Mouse (Mus musculus) neutrophil, adult 5-6 weeks (primary cell): ENCODE data around the gene Nhlrc3. TPM values are rescaled to one million over a fixed set of nuclear protein-coding genes. Genes with fewer than 3 reads are reported as not detected.

Experiments used
- ATAC-seq: fragments of 151-379, 151-347 bp; 2 replicates; pipeline ENCODE4 v1.8.0; 2017; ENCODE audit warnings: mild to moderate bottlenecking, moderate TSS enrichment; ENCODE audit not compliant: insufficient number of reproducible peaks, poor library complexity, low FRiP score, severe bottlenecking; ENCODE audit errors: extremely low read depth
- total RNA-seq: library from RNA; stranded (forward); fragments of 200-1000 nt; gene quantifications from 2 replicates; pipeline ENCODE4 v1.2.3, GENCODE M21; 2017

Nhlrc3 gene
- total RNA-seq, 1 experiment from 2014 or later: 18.9 TPM

GRCm38 (mm10) chr3:53460106-53460505, 3.0 kb downstream of the Nhlrc3 start:
- no peak for ATAC-seq

- ATAC-seq: no peak
Measured at GRCm38 (mm10) chr3:53457750-53458149, 5.4 kb downstream of the Nhlrc3 start.

GRCm38 (mm10) chr3:53454984-53455383, 8.1 kb downstream of the Nhlrc3 start:
- ATAC-seq: no peak

- ATAC-seq: no peak
Measured at GRCm38 (mm10) chr3:53454561-53454960, 8.6 kb downstream of the Nhlrc3 start.

GRCm38 (mm10) chr3:53454005-53454404, 9.1 kb downstream of the Nhlrc3 start:
- ATAC-seq: no peak

- no peak for ATAC-seq
Measured at GRCm38 (mm10) chr3:53453346-53453745, 9.8 kb downstream of the Nhlrc3 start.

DNA sequence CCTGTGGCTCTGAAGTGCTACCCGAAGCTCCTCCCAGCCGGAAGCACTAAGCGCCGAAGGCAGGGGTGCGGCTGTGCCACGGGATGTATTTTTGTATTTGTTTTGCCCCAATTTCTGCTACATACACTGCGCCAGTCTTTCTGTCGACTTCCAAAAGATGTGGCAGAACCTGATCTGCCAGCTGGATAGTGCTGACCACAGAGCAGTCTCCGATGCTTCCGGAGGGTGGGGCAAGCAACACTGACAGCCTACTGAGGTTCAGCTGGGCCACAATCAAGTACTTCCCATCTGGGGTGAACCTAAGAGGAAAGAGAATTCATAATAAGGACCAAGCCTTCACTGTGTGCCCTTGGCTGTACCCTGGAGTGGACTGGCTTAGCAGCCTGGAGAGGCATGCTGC, 10.8 kb downstream of the Nhlrc3 start:
- ATAC-seq: no peak

GRCm38 (mm10) chr3:53450666-53451065, 12.5 kb downstream of the Nhlrc3 start:
- ATAC-seq: no peak

DNA sequence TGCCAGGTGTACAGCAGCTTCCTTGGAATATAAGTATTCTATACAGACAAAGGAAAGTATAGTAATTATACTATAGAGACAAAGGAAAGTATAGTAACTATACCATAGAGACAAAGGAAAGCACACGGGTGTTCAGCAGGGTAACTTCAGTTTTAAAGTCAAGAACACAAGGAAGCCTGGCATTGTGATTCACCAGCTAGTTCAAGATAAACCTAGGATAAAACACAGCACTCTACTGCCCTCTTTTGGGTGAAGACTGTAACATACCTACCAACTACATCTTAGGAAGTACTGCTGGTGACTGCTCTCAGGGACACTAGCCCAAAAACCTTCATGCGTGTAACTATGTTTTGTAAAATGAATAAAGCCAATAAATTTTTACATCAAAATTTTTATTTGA, 14.9 kb downstream of the Nhlrc3 start:
- ATAC-seq: peak; percentile 68

DNA sequence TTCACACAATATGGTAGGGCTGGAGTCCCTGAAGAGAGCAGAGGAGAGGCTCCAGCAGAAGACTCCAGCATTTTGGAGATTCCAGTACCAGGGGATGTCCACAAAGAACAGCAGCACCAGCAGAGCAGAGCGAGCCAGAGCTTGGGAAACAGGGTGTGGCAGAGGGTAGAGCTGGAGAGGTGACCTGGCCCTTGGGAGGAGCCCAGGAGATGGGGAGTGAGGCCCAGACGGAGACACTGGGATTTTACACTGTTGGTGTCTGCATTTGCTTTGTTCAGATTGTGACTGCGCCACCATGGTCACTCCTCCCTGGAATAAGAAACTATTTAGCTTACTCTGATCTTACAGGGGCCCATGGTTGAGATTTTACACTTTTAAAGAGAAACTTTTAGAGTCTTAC, 16.3 kb downstream of the Nhlrc3 start:
- ATAC-seq: no peak

DNA sequence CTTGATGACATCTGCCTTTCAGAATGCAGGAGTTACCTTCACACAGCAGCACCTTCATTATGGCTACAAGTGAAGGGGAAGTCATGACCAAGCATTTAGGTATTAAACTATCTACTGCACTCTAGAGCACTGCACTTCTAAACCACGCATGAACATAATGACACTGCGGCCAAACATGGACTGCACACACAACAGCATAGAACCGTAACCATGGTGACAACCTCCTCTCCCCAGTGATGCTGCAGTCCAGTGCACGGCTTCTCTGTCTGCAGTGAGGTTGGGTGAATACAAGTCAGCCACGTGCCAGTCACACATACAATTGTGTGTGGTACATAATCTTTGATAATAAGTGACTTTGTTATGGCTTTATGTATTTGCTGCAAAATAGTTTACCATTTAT, 17.6 kb downstream of the Nhlrc3 start:
- no peak for ATAC-seq

- ATAC-seq: no peak
Measured at GRCm38 (mm10) chr3:53436550-53436949, 26.6 kb downstream of the Nhlrc3 start.

DNA sequence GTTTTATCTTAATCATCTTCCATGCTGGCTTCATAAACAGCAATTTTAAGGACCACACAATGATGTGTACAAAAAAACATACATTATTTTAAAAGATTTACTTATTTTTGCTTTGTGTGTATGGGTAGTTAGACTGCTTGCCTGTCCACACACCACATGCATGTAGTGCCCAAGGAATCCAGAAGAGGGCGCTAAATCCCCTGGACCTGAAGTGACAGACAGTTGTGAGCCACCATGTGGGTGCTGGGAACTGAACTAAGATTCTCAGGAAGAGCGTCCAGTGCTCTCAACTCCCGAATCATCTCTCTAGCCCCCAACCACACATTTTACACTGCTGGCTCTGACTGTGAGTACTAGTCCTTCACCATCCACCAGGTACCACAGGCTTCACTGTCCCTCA, 28.5 kb downstream of the Nhlrc3 start:
- no peak for ATAC-seq

- ATAC-seq: no peak
Measured at GRCm38 (mm10) chr3:53423576-53423975, 39.6 kb downstream of the Nhlrc3 start.

DNA sequence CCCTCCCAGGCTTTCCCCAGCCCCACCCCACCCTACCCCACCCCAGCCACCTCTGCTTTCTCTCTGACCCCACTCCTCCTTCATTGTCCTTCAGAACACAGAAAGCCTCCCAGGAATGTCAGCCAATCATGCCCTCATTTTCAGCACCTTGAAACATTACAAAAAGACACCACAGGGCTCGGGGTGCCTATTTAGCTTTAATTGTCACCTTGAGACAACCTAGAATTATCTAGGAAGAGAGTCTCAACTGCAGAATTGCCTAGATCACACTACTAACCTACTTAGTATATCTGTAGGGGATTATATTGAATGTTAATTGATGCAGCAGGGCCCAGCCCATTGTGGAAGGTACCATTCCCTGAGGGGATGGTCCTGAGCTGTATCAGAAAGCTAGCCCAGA, 40.4 kb downstream of the Nhlrc3 start:
- no peak for ATAC-seq

- ATAC-seq: no peak
Measured at GRCm38 (mm10) chr3:53421656-53422055, 41.5 kb downstream of the Nhlrc3 start.

DNA sequence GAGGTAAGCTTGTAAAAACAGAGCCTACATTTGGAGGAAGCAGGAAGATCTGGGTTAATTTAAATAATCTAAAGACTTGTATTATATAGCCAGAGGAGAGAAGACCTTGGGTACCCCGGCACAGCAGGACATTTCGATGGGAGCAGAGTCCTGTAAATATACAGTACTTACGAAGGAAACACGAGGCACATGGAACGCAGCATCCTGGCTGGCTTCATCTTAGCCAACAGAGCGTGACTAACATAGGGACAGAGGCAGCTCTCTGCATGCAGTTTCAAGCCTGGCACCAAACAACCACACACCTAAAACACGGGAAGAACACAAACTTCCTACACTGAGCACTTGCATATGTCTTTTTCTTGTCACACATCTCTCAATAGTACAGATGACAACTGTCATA, 45.4 kb downstream of the Nhlrc3 start:
- no peak for ATAC-seq

- no peak for ATAC-seq
Measured at GRCm38 (mm10) chr3:53416036-53416506, 47.1 kb downstream of the Nhlrc3 start.

DNA sequence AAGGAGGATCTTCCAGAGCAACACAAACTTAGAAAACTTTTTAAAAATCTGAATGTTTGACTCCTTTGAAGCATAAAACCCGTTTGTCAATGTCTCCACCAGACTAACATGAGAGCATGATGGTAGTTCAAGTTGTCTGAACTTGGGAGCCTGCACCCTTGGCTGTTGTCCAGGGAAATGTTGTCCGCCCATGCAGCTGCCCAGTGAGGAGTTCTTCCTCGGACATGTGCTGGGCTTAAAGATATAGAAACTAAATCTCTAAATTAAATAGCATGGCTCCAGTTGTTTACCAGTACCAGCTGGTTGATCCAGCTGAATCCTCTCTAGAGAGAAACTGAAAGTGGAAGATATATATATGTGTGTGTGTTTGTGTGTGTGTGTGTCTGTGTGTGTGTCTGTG, 49.2 kb downstream of the Nhlrc3 start:
- no peak for ATAC-seq

GRCm38 (mm10) chr3:53413465-53413864, 49.7 kb downstream of the Nhlrc3 start:
- no peak for ATAC-seq

DNA sequence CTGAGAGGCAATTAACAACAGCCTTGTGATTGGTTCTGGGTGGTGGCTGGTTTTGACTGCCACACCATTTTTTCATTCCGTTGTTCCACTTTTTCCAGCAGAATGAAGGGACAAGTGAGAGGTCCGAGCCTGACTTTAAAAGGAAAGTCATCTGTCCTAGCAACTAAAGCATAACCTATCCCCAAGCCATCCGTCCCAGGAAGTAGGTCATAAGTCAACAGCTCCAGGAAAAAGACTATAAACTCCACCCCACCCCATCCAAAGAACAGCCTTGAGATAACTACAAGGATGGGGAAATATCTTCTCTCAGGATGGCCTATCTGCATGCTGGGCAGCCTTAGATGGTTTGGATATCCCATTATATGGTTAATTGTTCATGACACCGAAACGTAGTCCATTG, 50.9 kb downstream of the Nhlrc3 start:
- ATAC-seq: no peak

DNA sequence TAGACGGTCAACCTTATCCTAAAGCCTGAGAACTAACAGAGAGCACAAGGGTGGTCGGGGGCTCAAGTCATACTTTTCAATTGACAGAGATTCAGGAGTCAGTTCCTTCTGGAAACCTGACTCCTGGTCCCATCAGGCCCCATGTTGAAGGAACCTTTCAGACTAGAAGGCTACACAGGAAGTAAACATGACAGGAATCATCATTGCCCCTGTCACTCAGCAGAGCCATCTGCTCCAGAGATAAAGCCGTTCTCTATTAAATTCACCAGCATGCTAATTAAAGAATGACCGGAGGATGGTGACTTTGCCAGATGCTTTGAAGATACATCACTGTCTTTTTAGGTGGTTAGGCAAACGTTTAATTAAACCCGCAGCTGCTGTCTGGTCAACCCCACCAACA, 53.1 kb downstream of the Nhlrc3 start:
- ATAC-seq: no peak
